Mouse (Mus musculus): ENCODE data around the gene Lman1l. TPM values are rescaled to one million over a fixed set of nuclear protein-coding genes. Genes with fewer than 3 reads are reported as not detected.
A peak's percentile ranks its signal among the peaks of the same experiment; 100 is the strongest.

Gene Lman1l
- polyA plus RNA-seq, 1 experiment from 2014 or later = not detected

- 37% methylated on average over 6 of the region's 6 CpGs for WGBS
- ATAC-seq (ENCODE audit: low FRiP score, low TSS enrichment) = no peak
- Histone ChIP-seq H3K36me3 (ENCODE audit: control insufficient read depth, insufficient read depth, low read length) (no peaks in the 10 kb centered on the region), H3K27ac (replicated peaks; ENCODE audit: low read depth, low read length) (no peak overlapping the region), H3K27me3 (ENCODE audit: control insufficient read depth, insufficient read depth, low read length) (0 out of 2 replicates have a peak, but pooled peaks cover 5% of the 10 kb centered on the region), H3K9me3 (ENCODE audit: control insufficient read depth, low read length) (no peaks in the 10 kb centered on the region), H3K4me2 (ENCODE audit: low read length) (no peak overlapping the region), H3K9ac (replicated peaks; ENCODE audit: low read length) (no peak overlapping the region), H3K4me3 (replicated peaks; ENCODE audit: low read depth, low read length) (no peak overlapping the region), H3K4me1 (ENCODE audit: control insufficient read depth, insufficient read depth, low read length) (peaks cover 5% of the 10 kb centered on the region; the same call in 1 of the 2 replicates)
- DNase-seq = peak; percentile 44
Observed at GRCm38 (mm10) chr9:57650786-57651311, 30.3 kb upstream of the Lman1l start.

- DNase-seq = no peak
- Histone ChIP-seq H3K9me3 (ENCODE audit: control insufficient read depth, low read length) (no peaks in the 10 kb centered on the region), H3K36me3 (ENCODE audit: control insufficient read depth, insufficient read depth, low read length) (no peaks in the 10 kb centered on the region), H3K27me3 (ENCODE audit: control insufficient read depth, insufficient read depth, low read length) (0 out of 2 replicates have a peak, but pooled peaks cover 5% of the 10 kb centered on the region), H3K4me1 (ENCODE audit: control insufficient read depth, insufficient read depth, low read length) (peaks cover 5% of the 10 kb centered on the region; the same call in 1 of the 2 replicates), H3K4me2 (ENCODE audit: low read length) (no peak overlapping the region), H3K9ac (replicated peaks; ENCODE audit: low read length) (no peak overlapping the region), H3K27ac (replicated peaks; ENCODE audit: low read depth, low read length) (no peak overlapping the region), H3K4me3 (replicated peaks; ENCODE audit: low read depth, low read length) (no peak overlapping the region)
- 93% methylated on average over 6 of the region's 6 CpGs for WGBS
- no peak for ATAC-seq (ENCODE audit: low FRiP score, low TSS enrichment)
Observed at GRCm38 (mm10) chr9:57650130-57650785, 29.7 kb upstream of the Lman1l start.

- no peak overlapping the region for H3K4me2 ChIP-seq (ENCODE audit: low read length)
- no peak overlapping the region for H3K4me3 ChIP-seq (replicated peaks; ENCODE audit: low read depth, low read length)
- no peaks in the 10 kb centered on the region for H3K36me3 ChIP-seq (ENCODE audit: control insufficient read depth, insufficient read depth, low read length)
- peaks cover 19% of the 10 kb centered on the region for H3K4me1 ChIP-seq (ENCODE audit: control insufficient read depth, insufficient read depth, low read length)
- H3K9ac ChIP-seq (replicated peaks; ENCODE audit: low read length) = no peak overlapping the region
- H3K9me3 ChIP-seq (ENCODE audit: control insufficient read depth, low read length) = no peaks in the 10 kb centered on the region
- 68% methylated on average over 4 of the region's 4 CpGs for WGBS
- DNase-seq (no peak), ATAC-seq (ENCODE audit: low FRiP score, low TSS enrichment) (no peak)
- no peak overlapping the region for H3K27ac ChIP-seq (replicated peaks; ENCODE audit: low read depth, low read length)
- no peaks in the 10 kb centered on the region for H3K27me3 ChIP-seq (ENCODE audit: control insufficient read depth, insufficient read depth, low read length)
Observed at GRCm38 (mm10) chr9:57647286-57648108, 26.9 kb upstream of the Lman1l start.

- no peak overlapping the region for H3K4me2 ChIP-seq (ENCODE audit: low read length)
- H3K36me3 ChIP-seq (ENCODE audit: control insufficient read depth, insufficient read depth, low read length) = 0 out of 2 replicates have a peak, but pooled peaks cover 2% of the 10 kb centered on the region
- H3K27ac ChIP-seq (replicated peaks; ENCODE audit: low read depth, low read length) = no peak overlapping the region
- H3K4me1 ChIP-seq (ENCODE audit: control insufficient read depth, insufficient read depth, low read length) = peaks cover 24% of the 10 kb centered on the region
- no peak overlapping the region for H3K9ac ChIP-seq (replicated peaks; ENCODE audit: low read length)
- WGBS = 81% methylated on average over 12 of the region's 12 CpGs
- H3K27me3 ChIP-seq (ENCODE audit: control insufficient read depth, insufficient read depth, low read length) = no peaks in the 10 kb centered on the region
- ATAC-seq (ENCODE audit: low FRiP score, low TSS enrichment) (no peak), DNase-seq (no peak)
- H3K9me3 ChIP-seq (ENCODE audit: control insufficient read depth, low read length) = no peaks in the 10 kb centered on the region
- no peak overlapping the region for H3K4me3 ChIP-seq (replicated peaks; ENCODE audit: low read depth, low read length)
Observed at GRCm38 (mm10) chr9:57646551-57647103, 26.1 kb upstream of the Lman1l start.

GRCm38 (mm10) chr9:57644944-57645893, 24.6 kb upstream of the Lman1l start:
- 0 out of 2 replicates have a peak, but pooled peaks cover 5% of the 10 kb centered on the region for H3K36me3 ChIP-seq (ENCODE audit: control insufficient read depth, insufficient read depth, low read length)
- DNase-seq = peak; percentile 96
- peak overlapping the region; percentile 96 for H3K27ac ChIP-seq (replicated peaks; ENCODE audit: low read depth, low read length)
- H3K9ac ChIP-seq (replicated peaks; ENCODE audit: low read length) = peak overlapping the region; percentile 98
- no peaks in the 10 kb centered on the region for H3K27me3 ChIP-seq (ENCODE audit: control insufficient read depth, insufficient read depth, low read length)
- ATAC-seq (ENCODE audit: low FRiP score, low TSS enrichment) = peak; percentile 89
- H3K4me2 ChIP-seq (ENCODE audit: low read length) = peak overlapping the region; percentile 98
- H3K4me3 ChIP-seq (replicated peaks; ENCODE audit: low read depth, low read length) = peak overlapping the region; percentile 98
- H3K9me3 ChIP-seq (ENCODE audit: control insufficient read depth, low read length) = no peaks in the 10 kb centered on the region
- H3K4me1 ChIP-seq (ENCODE audit: control insufficient read depth, insufficient read depth, low read length) = peaks cover 38% of the 10 kb centered on the region
- WGBS = under 1% methylated on average over 83 of the region's 85 CpGs

- peaks cover 46% of the 10 kb centered on the region for H3K4me1 ChIP-seq (ENCODE audit: control insufficient read depth, insufficient read depth, low read length)
- peak overlapping the region; percentile 98 for H3K4me3 ChIP-seq (replicated peaks; ENCODE audit: low read depth, low read length)
- H3K36me3 ChIP-seq (ENCODE audit: control insufficient read depth, insufficient read depth, low read length) = 0 out of 2 replicates have a peak, but pooled peaks cover 5% of the 10 kb centered on the region
- 0% methylated on average over 18 of the region's 18 CpGs for WGBS
- peak overlapping the region; percentile 98 for H3K9ac ChIP-seq (replicated peaks; ENCODE audit: low read length)
- H3K27ac ChIP-seq (replicated peaks; ENCODE audit: low read depth, low read length) = peak overlapping the region; percentile 96
- H3K27me3 ChIP-seq (ENCODE audit: control insufficient read depth, insufficient read depth, low read length) = no peaks in the 10 kb centered on the region
- peak overlapping the region; percentile 98 for H3K4me2 ChIP-seq (ENCODE audit: low read length)
- H3K9me3 ChIP-seq (ENCODE audit: control insufficient read depth, low read length) = no peaks in the 10 kb centered on the region
- ATAC-seq (ENCODE audit: low FRiP score, low TSS enrichment) = 0 out of 2 replicates have a peak, but pooled peaks have one; percentile 49
- DNase-seq = peak; percentile 63
Observed at GRCm38 (mm10) chr9:57644442-57644943, 23.9 kb upstream of the Lman1l start.

GRCm38 (mm10) chr9:57643856-57644180, 23.2 kb upstream of the Lman1l start:
- H3K27ac ChIP-seq (replicated peaks; ENCODE audit: low read depth, low read length) = no peak overlapping the region
- peaks cover 52% of the 10 kb centered on the region for H3K4me1 ChIP-seq (ENCODE audit: control insufficient read depth, insufficient read depth, low read length)
- 0 out of 2 replicates have a peak, but pooled peaks cover 5% of the 10 kb centered on the region for H3K36me3 ChIP-seq (ENCODE audit: control insufficient read depth, insufficient read depth, low read length)

More at GRCm38 (mm10) chr9:57643856-57644180, 23.2 kb upstream of the Lman1l start:
- Histone ChIP-seq H3K27me3 (ENCODE audit: control insufficient read depth, insufficient read depth, low read length) (no peaks in the 10 kb centered on the region), H3K9me3 (ENCODE audit: control insufficient read depth, low read length) (no peaks in the 10 kb centered on the region), H3K9ac (replicated peaks; ENCODE audit: low read length) (peak overlapping the region; percentile 98), H3K4me3 (replicated peaks; ENCODE audit: low read depth, low read length) (peak overlapping the region; percentile 98), H3K4me2 (ENCODE audit: low read length) (peak overlapping the region; percentile 98)
- no peak for ATAC-seq (ENCODE audit: low FRiP score, low TSS enrichment)
- DNase-seq = no peak
- whole genome bisulfite sequencing = 58% methylated on average over 7 of the region's 7 CpGs

All from midbrain, embryonic 14.5 days (tissue).